Mouse (Mus musculus) myocyte (in vitro differentiated cells): Measurements from ENCODE around the gene Ddb1.

Source experiments
- CEBPB ChIP-seq: IDR thresholded peaks from 2 replicates; pipeline ENCODE4 v1.6.1; 2011; ENCODE audit warnings: mild to moderate bottlenecking, moderate library complexity; ENCODE audit not compliant: poor library complexity, insufficient read depth, severe bottlenecking
- E2F4 ChIP-seq: IDR thresholded peaks from one replicate; pipeline ENCODE4 v1.6.1; 2011; ENCODE audit warnings: mild to moderate bottlenecking, control low read depth, moderate library complexity; ENCODE audit not compliant: insufficient read depth
- MAX ChIP-seq: IDR thresholded peaks from one replicate; pipeline ENCODE4 v1.6.1; 2011; ENCODE audit warnings: low read depth, mild to moderate bottlenecking, control low read depth
- MYOD1 ChIP-seq, 3 experiments: IDR thresholded peaks; one replicate each; pipeline ENCODE4 v1.6.1; 2011; ENCODE audit warnings: control low read depth in 2 of 3, low read depth in 2 of 3, mild to moderate bottlenecking in 2 of 3, moderate library complexity in 1 of 3; ENCODE audit not compliant: insufficient read length in 2 of 3, control insufficient read depth in 1 of 3
- MYOG ChIP-seq, 3 experiments: IDR thresholded peaks; one replicate each; pipeline ENCODE4 v1.6.1; 2011; ENCODE audit warnings: control low read depth in 2 of 3, low read depth in 2 of 3, mild to moderate bottlenecking in 2 of 3; ENCODE audit not compliant: insufficient read length in 2 of 3, control insufficient read depth in 1 of 3, insufficient read depth in 1 of 3
- POLR2A ChIP-seq: IDR thresholded peaks from one replicate; pipeline ENCODE4 v1.6.1; 2011; ENCODE audit warnings: low read depth, mild to moderate bottlenecking, control low read depth, moderate library complexity; ENCODE audit not compliant: insufficient read length
- POLR2AphosphoS2 ChIP-seq: IDR thresholded peaks from one replicate; pipeline ENCODE4 v1.6.1; 2011; ENCODE audit warnings: low read depth, control low read depth; ENCODE audit not compliant: insufficient read length
- REST ChIP-seq: IDR thresholded peaks from one replicate; pipeline ENCODE4 v1.6.1; 2011; ENCODE audit warnings: mild to moderate bottlenecking, control low read depth, moderate library complexity; ENCODE audit not compliant: insufficient read depth, insufficient read length
- SRF ChIP-seq: IDR thresholded peaks from one replicate; pipeline ENCODE4 v1.6.1; 2011; ENCODE audit warnings: low read depth; ENCODE audit not compliant: control insufficient read depth, insufficient read length
- TCF12 ChIP-seq: IDR thresholded peaks from one replicate; pipeline ENCODE4 v1.6.1; 2011; ENCODE audit warnings: mild to moderate bottlenecking, control low read depth; ENCODE audit not compliant: poor library complexity, insufficient read depth, severe bottlenecking
- USF1 ChIP-seq: IDR thresholded peaks from one replicate; pipeline ENCODE4 v1.6.1; 2011; ENCODE audit warnings: low read depth, mild to moderate bottlenecking, control low read depth, moderate library complexity

GRCm38 (mm10) chr19:10634872-10635318 is 29.8 kb downstream of the Ddb1 start:
- TF ChIP-seq E2F4 = no peak
- no peak for TF ChIP-seq USF1
- TF ChIP-seq POLR2A = no peak
- no peak for TF ChIP-seq MAX
- no peak for TF ChIP-seq TCF12
- no peak for TF ChIP-seq CEBPB
- no peak for TF ChIP-seq SRF
- TF ChIP-seq MYOD1 (IDR thresholded peaks at IDR 0.05; ENCODE audit: control insufficient read depth in 1 of 3, insufficient read length in 2 of 3, low read depth in 2 of 3) = no peak
- no peak for TF ChIP-seq MYOG (IDR thresholded peaks at IDR 0.05; ENCODE audit: control insufficient read depth in 1 of 3, insufficient read depth in 1 of 3, insufficient read length in 2 of 3, low read depth in 2 of 3)
- TF ChIP-seq POLR2AphosphoS2 = no peak
- TF ChIP-seq REST = no peak
